Mouse (Mus musculus) embryo, embryonic 10 days (tissue): ENCODE results near the gene Ube2r2.

ENCODE experiments used
- DNase-seq: peaks from one replicate; pipeline ENCODE4 v3.0.0-alpha.2; 2015; ENCODE audit warnings: low spot score

Ube2r2 gene

DNA sequence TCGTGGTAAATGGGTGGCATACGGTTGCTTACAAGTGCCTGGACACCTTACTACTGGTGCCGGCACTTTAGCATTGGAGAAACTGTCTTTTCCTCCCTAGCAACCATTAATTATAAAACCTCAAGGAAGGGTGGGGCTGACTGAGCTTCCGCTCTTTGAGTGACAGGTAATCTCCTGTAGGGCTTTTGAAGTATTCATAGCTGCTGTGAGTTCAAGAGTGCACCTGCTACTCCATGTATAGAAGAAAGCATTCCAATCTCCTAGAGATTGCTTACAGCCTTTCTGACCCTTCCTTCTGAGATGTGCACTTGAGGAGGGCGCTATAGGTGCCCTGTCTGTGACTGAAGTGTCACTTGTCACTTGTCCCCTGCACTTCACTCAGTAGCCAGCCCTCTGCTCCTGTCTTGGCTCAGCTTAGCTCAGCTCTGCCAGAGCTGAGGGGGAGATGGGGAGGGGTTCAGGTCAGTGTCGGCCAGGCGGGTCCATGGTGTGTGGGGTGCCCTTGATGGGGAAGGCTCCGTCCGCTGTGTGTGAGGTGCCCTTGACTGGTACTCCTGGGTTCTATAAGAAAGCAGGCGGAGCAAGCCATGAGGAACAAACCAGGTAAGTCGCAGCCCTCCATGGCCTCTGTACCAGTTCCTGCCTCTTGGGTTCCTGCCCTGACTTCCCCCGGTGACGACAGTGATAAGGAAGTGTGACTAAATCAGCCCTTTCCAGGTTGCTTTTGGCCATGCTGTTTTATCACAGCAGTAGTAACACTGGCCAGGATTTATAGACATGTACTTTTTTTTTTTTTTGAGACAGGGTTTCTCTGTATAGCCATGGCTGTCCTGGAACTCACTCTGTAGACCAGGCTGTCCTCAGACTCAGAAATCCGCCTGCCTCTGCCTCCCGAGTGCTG lies 44.5 kb downstream of the Ube2r2 start:
- DNase-seq: no peak

GRCm38 (mm10) chr4:41189809-41190208 lies 54.3 kb downstream of the Ube2r2 start:
- DNase-seq: no peak

DNA sequence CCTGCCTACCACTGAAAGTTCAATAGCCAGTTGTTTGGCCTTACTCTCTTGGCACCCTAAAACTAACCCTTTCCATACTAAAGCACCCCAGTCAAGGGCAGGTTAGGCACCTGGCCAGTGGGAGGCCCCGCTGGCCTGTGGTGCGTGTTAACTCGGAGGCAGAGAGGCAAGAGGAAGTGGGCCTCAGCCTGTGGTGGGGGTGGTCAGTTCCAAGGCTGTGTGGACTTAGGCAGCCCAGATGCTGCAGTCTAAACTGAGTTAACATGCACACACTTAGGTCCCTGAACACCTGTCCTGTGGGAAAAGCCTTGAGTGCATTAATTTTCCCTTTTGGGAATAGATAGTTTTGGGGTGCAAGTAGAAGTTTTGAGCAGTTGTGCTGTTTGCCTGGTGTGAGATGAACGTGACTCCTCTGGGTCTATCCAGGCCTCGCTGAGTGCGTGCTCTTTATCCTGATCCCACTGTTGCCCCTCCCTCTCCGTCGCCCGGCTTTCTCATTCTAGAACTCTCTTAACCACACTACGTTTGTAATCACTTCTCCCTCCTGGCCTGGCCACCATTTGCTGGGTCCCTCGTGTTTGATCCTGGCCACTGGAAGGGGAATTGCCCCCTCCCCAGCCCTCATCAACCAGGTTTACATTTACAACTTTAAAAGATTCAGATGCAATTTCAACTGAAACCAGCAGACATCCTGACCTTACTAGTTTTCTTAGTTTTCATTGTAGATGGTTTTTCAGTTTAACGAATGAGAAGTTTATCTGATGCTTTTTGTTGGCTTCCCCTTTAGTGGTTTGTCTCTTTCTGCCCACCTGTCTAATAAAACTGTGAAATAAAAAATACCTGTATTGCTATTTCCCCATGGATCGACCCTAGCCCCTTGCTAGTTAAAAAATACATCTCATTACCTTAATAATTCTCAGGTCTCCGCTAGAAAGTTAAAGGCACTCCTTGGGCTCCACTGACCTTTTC lies 57.3 kb downstream of the Ube2r2 start:
- no peak for DNase-seq

- no peak for DNase-seq
Observed at GRCm38 (mm10) chr4:41195328-41195727, 59.8 kb downstream of the Ube2r2 start.

GRCm38 (mm10) chr4:41196861-41197610 lies 61.5 kb downstream of the Ube2r2 start:
- DNase-seq: no peak

GRCm38 (mm10) chr4:41202135-41202534 lies 66.6 kb downstream of the Ube2r2 start:
- DNase-seq: no peak

DNA sequence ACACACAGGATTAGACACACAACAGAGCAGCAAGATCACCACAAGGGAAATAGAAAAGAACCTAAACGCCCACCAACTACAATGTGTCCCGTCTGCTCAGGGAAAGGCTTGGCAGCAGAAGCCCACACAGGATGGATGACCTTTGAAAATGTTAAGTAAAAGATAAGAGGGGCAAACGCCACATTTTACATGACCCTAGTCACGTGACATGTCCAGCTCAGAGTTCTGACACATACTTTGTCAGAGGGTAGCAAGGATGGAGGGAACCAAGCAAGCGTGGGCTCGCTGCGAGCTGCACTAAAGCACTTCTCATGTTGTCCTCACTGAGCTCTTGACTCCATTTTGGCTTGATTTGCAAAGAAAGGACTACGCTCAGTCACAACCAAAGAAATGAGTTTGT lies 70.2 kb downstream of the Ube2r2 start:
- no peak for DNase-seq

- DNase-seq: no peak
Observed at GRCm38 (mm10) chr4:41208050-41208449, 72.5 kb downstream of the Ube2r2 start.

GRCm38 (mm10) chr4:41225412-41225811 lies 89.9 kb downstream of the Ube2r2 start:
- DNase-seq: no peak

- peak; percentile 51 for DNase-seq
Observed at GRCm38 (mm10) chr4:41226351-41226750, 90.8 kb downstream of the Ube2r2 start.

DNA sequence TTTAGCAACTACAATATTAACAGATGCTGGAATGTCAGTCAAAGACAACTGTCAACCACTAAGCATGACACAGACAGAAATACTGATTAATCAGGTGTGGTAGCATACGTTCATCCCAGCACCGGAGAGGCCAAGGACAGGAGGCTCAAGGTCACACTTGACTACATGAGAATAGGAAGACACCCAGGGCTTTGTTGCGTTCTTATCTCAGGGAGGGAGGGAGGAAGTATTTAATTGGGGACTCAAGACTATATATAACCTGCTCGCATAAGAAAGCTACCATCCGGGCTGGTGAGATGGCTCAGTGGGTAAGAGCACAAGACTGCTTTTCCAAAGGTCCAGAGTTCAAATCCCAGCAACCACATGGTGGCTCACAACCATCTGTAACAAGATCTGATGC lies 100.1 kb downstream of the Ube2r2 start:
- DNase-seq: no peak

GRCm38 (mm10) chr4:41240916-41241315 lies 105.4 kb downstream of the Ube2r2 start:
- no peak for DNase-seq
